Mouse (Mus musculus) right cerebral cortex, postnatal 14 days (tissue): ENCODE measurements around the gene Ubtd2.
A peak's percentile ranks its signal among the peaks of the same experiment; 100 is the strongest.
"Not testable (repeated sequence)": the region's sequence is repeated elsewhere in the genome, so short reads cannot be mapped to it uniquely, and the experiment has no call there.

Experiments used
- DNase-seq: peaks from one replicate; pipeline ENCODE4 v3.0.0; 2022

Gene Ubtd2

GRCm38 (mm10) chr11:32471925-32472324 is 16.8 kb downstream of the Ubtd2 start:
- no peak for DNase-seq

GRCm38 (mm10) chr11:32474725-32475124 is 19.6 kb downstream of the Ubtd2 start:
- DNase-seq = no peak

- DNase-seq = no peak
Observed at GRCm38 (mm10) chr11:32475487-32476236, 20.5 kb downstream of the Ubtd2 start.

GRCm38 (mm10) chr11:32481525-32481924 is 26.4 kb downstream of the Ubtd2 start:
- DNase-seq = no peak

GRCm38 (mm10) chr11:32485290-32485689 is 30.1 kb downstream of the Ubtd2 start:
- no peak for DNase-seq

- no peak for DNase-seq
Observed at GRCm38 (mm10) chr11:32486621-32487020, 31.5 kb downstream of the Ubtd2 start.

GRCm38 (mm10) chr11:32487501-32487900 is 32.3 kb downstream of the Ubtd2 start:
- no peak for DNase-seq

GRCm38 (mm10) chr11:32488344-32488743 is 33.2 kb downstream of the Ubtd2 start:
- DNase-seq = no peak

- no peak for DNase-seq
Observed at GRCm38 (mm10) chr11:32488808-32489670, 33.9 kb downstream of the Ubtd2 start.

GRCm38 (mm10) chr11:32491079-32491478 is 35.9 kb downstream of the Ubtd2 start:
- no peak for DNase-seq

GRCm38 (mm10) chr11:32493312-32493711 is 38.1 kb downstream of the Ubtd2 start:
- no peak for DNase-seq

GRCm38 (mm10) chr11:32495283-32495682 is 40.1 kb downstream of the Ubtd2 start:
- DNase-seq = no peak

GRCm38 (mm10) chr11:32498757-32499535 is 43.8 kb downstream of the Ubtd2 start:
- DNase-seq = peak; percentile 74

GRCm38 (mm10) chr11:32499931-32500330 is 44.8 kb downstream of the Ubtd2 start:
- no peak for DNase-seq

GRCm38 (mm10) chr11:32503711-32504110 is 48.5 kb downstream of the Ubtd2 start:
- no peak for DNase-seq

GRCm38 (mm10) chr11:32505091-32505739 is 50.0 kb downstream of the Ubtd2 start:
- no peak for DNase-seq

- DNase-seq = no peak
Observed at GRCm38 (mm10) chr11:32510930-32511329, 55.8 kb downstream of the Ubtd2 start.

- DNase-seq = not testable (repeated sequence)
Observed at GRCm38 (mm10) chr11:32514853-32515252, 59.7 kb downstream of the Ubtd2 start.

- DNase-seq = peak; percentile 15
Observed at GRCm38 (mm10) chr11:32516091-32516490, 60.9 kb downstream of the Ubtd2 start.

- no peak for DNase-seq
Observed at GRCm38 (mm10) chr11:32516916-32517712, 61.9 kb downstream of the Ubtd2 start.

GRCm38 (mm10) chr11:32518770-32519169 is 63.6 kb downstream of the Ubtd2 start:
- DNase-seq = no peak

GRCm38 (mm10) chr11:32519354-32519753 is 64.2 kb downstream of the Ubtd2 start:
- DNase-seq = no peak
